ENCODE assay signal across 8 mouse cellular contexts in genomic region chr5:77307821-77308553, GRCm38 (mm10). TPM values are rescaled to one million over a fixed set of nuclear protein-coding genes. Genes with fewer than 3 reads are reported as not detected.
A peak's percentile ranks its signal among the peaks of the same experiment; 100 is the strongest.
DNase-seq lines count a peak whose midpoint lies in the region; ATAC-seq and TF ChIP-seq lines count a peak whose summit lies in the region.

No protein-coding gene starts in this region.

- no peak for ATAC-seq in kidney, postnatal 0 days (replicated peaks; ENCODE audit: low FRiP score, low read depth)
- no peak for ATAC-seq in embryonic facial prominence, embryonic 14.5 days (ENCODE audit: low read depth)
- ATAC-seq in limb, embryonic 12.5 days (ENCODE audit: insufficient number of reproducible peaks, insufficient read depth, low FRiP score, low TSS enrichment, low read depth): no peak
- ATAC-seq in neural tube, embryonic 14.5 days (ENCODE audit: low read depth): no peak

- H3K9ac ChIP-seq in kidney, postnatal 0 days (ENCODE audit: low read depth, low read length): no peak overlapping the region
- peak overlapping the region; percentile 89 for H3K9ac ChIP-seq in embryonic facial prominence, embryonic 14.5 days (ENCODE audit: low read depth, low read length)
- no peak overlapping the region for H3K9ac ChIP-seq in limb, embryonic 12.5 days (replicated peaks)
- H3K9ac ChIP-seq in neural tube, embryonic 14.5 days (replicated peaks; ENCODE audit: low read depth, low read length): 0 out of 2 replicates have a peak overlapping the region, but pooled peaks have one; percentile 5

- H3K36me3 ChIP-seq in kidney, postnatal 0 days (ENCODE audit: insufficient read depth, low read length): peaks cover 11% of the 10 kb centered on the region
- peaks cover 38% of the 10 kb centered on the region for H3K36me3 ChIP-seq in embryonic facial prominence, embryonic 14.5 days (ENCODE audit: control insufficient read depth, insufficient read depth, low read length)
- H3K36me3 ChIP-seq in limb, embryonic 12.5 days: peaks cover 42% of the 10 kb centered on the region
- H3K36me3 ChIP-seq in neural tube, embryonic 14.5 days (ENCODE audit: control insufficient read depth, insufficient read depth, low read length): peaks cover 15% of the 10 kb centered on the region

- no peak overlapping the region for H3K27ac ChIP-seq in kidney, postnatal 0 days
- H3K27ac ChIP-seq in embryonic facial prominence, embryonic 14.5 days (replicated peaks; ENCODE audit: low read depth, low read length): no peak overlapping the region
- no peak overlapping the region for H3K27ac ChIP-seq in limb, embryonic 12.5 days
- no peak overlapping the region for H3K27ac ChIP-seq in neural tube, embryonic 14.5 days (ENCODE audit: low read depth, low read length)

- no peak for TF ChIP-seq CTCF in kidney, postnatal 0 days (IDR thresholded peaks at IDR 0.05; ENCODE audit: low read depth)

- H3K27me3 ChIP-seq in kidney, postnatal 0 days (ENCODE audit: insufficient read depth, low read length): no peaks in the 10 kb centered on the region
- no peaks in the 10 kb centered on the region for H3K27me3 ChIP-seq in embryonic facial prominence, embryonic 14.5 days (replicated peaks; ENCODE audit: control insufficient read depth, insufficient read depth, low read length)
- H3K27me3 ChIP-seq in limb, embryonic 12.5 days: no peaks in the 10 kb centered on the region
- no peaks in the 10 kb centered on the region for H3K27me3 ChIP-seq in neural tube, embryonic 14.5 days (ENCODE audit: control insufficient read depth, insufficient read depth, low read length)

- 80% methylated on average over 5 of the region's 5 CpGs for WGBS in kidney, postnatal 0 days
- 72% methylated on average over 5 of the region's 5 CpGs for WGBS in embryonic facial prominence, embryonic 14.5 days
- 79% methylated on average over 5 of the region's 5 CpGs for WGBS in limb, embryonic 12.5 days
- 86% methylated on average over 5 of the region's 5 CpGs for whole genome bisulfite sequencing in neural tube, embryonic 14.5 days

- H3K9me3 ChIP-seq in kidney, postnatal 0 days (replicated peaks; ENCODE audit: low read length): no peaks in the 10 kb centered on the region
- H3K9me3 ChIP-seq in embryonic facial prominence, embryonic 14.5 days (ENCODE audit: control insufficient read depth, low read length): no peaks in the 10 kb centered on the region
- H3K9me3 ChIP-seq in limb, embryonic 12.5 days: no peaks in the 10 kb centered on the region
- no peaks in the 10 kb centered on the region for H3K9me3 ChIP-seq in neural tube, embryonic 14.5 days (ENCODE audit: control insufficient read depth, low read length)

- no peak for DNase-seq in kidney, postnatal 0 days (ENCODE audit: low spot score)
- DNase-seq in kidney, postnatal 14 days: no peak
- DNase-seq in embryonic facial prominence, embryonic 14.5 days (ENCODE audit: low spot score): no peak
- no peak for DNase-seq in embryo, embryonic 9.5 days (ENCODE audit: extremely low spot score)
- DNase-seq in spleen, adult 18-20 months: no peak
- no peak for DNase-seq in adrenal gland, adult 18-20 months (ENCODE audit: low spot score in 2 of 2)

- peak overlapping the region; percentile 100 for H3K4me2 ChIP-seq in kidney, postnatal 0 days (ENCODE audit: low read length)
- peak overlapping the region; percentile 99 for H3K4me2 ChIP-seq in embryonic facial prominence, embryonic 14.5 days (ENCODE audit: low read depth, low read length)
- peak overlapping the region; percentile 99 for H3K4me2 ChIP-seq in limb, embryonic 12.5 days
- H3K4me2 ChIP-seq in neural tube, embryonic 14.5 days (ENCODE audit: low read depth, low read length): peak overlapping the region; percentile 93

- no peak overlapping the region for H3K4me3 ChIP-seq in kidney, postnatal 0 days (replicated peaks; ENCODE audit: low read depth, low read length)
- peak overlapping the region; percentile 86 for H3K4me3 ChIP-seq in embryonic facial prominence, embryonic 14.5 days (ENCODE audit: low read depth, low read length)
- H3K4me3 ChIP-seq in limb, embryonic 12.5 days (replicated peaks): peak overlapping the region; percentile 91
- H3K4me3 ChIP-seq in neural tube, embryonic 14.5 days (ENCODE audit: low read depth, low read length): peak overlapping the region; percentile 95

- peaks cover 11% of the 10 kb centered on the region; the same call in 1 of the 2 replicates for H3K4me1 ChIP-seq in kidney, postnatal 0 days (replicated peaks; ENCODE audit: insufficient read depth, low read length)
- peaks cover 18% of the 10 kb centered on the region for H3K4me1 ChIP-seq in embryonic facial prominence, embryonic 14.5 days (ENCODE audit: control insufficient read depth, insufficient read depth, low read length)
- peaks cover 22% of the 10 kb centered on the region for H3K4me1 ChIP-seq in limb, embryonic 12.5 days (replicated peaks)
- H3K4me1 ChIP-seq in neural tube, embryonic 14.5 days (ENCODE audit: control insufficient read depth, insufficient read depth, low read length): peaks cover 20% of the 10 kb centered on the region

RNA-seq across cellular contexts. Expression of gene Noa1, which starts 1.9 kb away (rescaled TPM):
- polyA plus RNA-seq in kidney, postnatal 0 days (2015; fragmentation: Nextera tagmentation; extraction: Ambion mirVana): 27.0 and 28.4 TPM in 2 replicates
- polyA plus RNA-seq in embryonic facial prominence, embryonic 14.5 days (2014; fragmentation: Nextera tagmentation; extraction: Ambion mirVana): 25.6 and 25.7 TPM in 2 replicates
- polyA plus RNA-seq in limb, embryonic 12.5 days (2016; fragmentation: Nextera tagmentation; extraction: Ambion mirVana): 31.8 and 35.0 TPM in 2 replicates
- 32.1 and 36.6 TPM in 2 replicates for polyA plus RNA-seq in neural tube, embryonic 14.5 days (2014; fragmentation: Nextera tagmentation; extraction: Ambion mirVana)
- 10 to 100 TPM; 22.5 to 25.9 TPM for total RNA-seq in adrenal gland, adult 18-20 months (2021)

RNA-seq across cellular contexts. Expression of gene Polr2b, which starts 2.0 kb away (rescaled TPM):
- polyA plus RNA-seq in kidney, postnatal 0 days (2015; fragmentation: Nextera tagmentation; extraction: Ambion mirVana): 46.1 and 49.7 TPM in 2 replicates
- 53.9 and 62.1 TPM in 2 replicates for polyA plus RNA-seq in embryonic facial prominence, embryonic 14.5 days (2014; fragmentation: Nextera tagmentation; extraction: Ambion mirVana)
- polyA plus RNA-seq in limb, embryonic 12.5 days (2016; fragmentation: Nextera tagmentation; extraction: Ambion mirVana): 83.5 and 87.3 TPM in 2 replicates
- 58.7 and 72.9 TPM in 2 replicates for polyA plus RNA-seq in neural tube, embryonic 14.5 days (2014; fragmentation: Nextera tagmentation; extraction: Ambion mirVana)
- 10 to 100 TPM; 37.2 to 88.7 TPM for total RNA-seq in adrenal gland, adult 18-20 months (2021)

RNA-seq across cellular contexts. Expression of gene Rest, which starts 42.7 kb away (rescaled TPM):
- 32.7 and 34.1 TPM in 2 replicates for polyA plus RNA-seq in kidney, postnatal 0 days (2015; fragmentation: Nextera tagmentation; extraction: Ambion mirVana)
- polyA plus RNA-seq in embryonic facial prominence, embryonic 14.5 days (2014; fragmentation: Nextera tagmentation; extraction: Ambion mirVana): 35.8 and 40.4 TPM in 2 replicates
- polyA plus RNA-seq in limb, embryonic 12.5 days (2016; fragmentation: Nextera tagmentation; extraction: Ambion mirVana): 61.8 and 65.0 TPM in 2 replicates
- polyA plus RNA-seq in neural tube, embryonic 14.5 days (2014; fragmentation: Nextera tagmentation; extraction: Ambion mirVana): 5.2 and 8.1 TPM in 2 replicates
- total RNA-seq in adrenal gland, adult 18-20 months (2021): 10 to 100 TPM; 19.5 to 21.6 TPM

Comparison
In these comparisons a context has a peak if more than half of its experiments do, and no peak if none do; other contexts are left out.
1. H3K9ac ChIP-seq: peak in embryonic facial prominence, embryonic 14.5 days (single experiment) and neural tube, embryonic 14.5 days (single experiment); none in kidney, postnatal 0 days (single experiment) and limb, embryonic 12.5 days (single experiment).
2. Peak in every context shown above with its lines, with median percentiles within 50 percentile points of each other: H3K4me2 ChIP-seq.